Mouse (Mus musculus) embryonic facial prominence, embryonic 15.5 days (tissue): ENCODE results near the gene Usf1. TPM values are rescaled to one million over a fixed set of nuclear protein-coding genes. Genes with fewer than 3 reads are reported as not detected.

ENCODE experiments used
- ATAC-seq: fragments of 200-750 bp; cut with Nextera tagmentation; 2 replicates; pipeline ENCODE4 v1.8.0; 2017; ENCODE audit warnings: low read depth, moderate TSS enrichment; ENCODE audit not compliant: insufficient number of reproducible peaks, low FRiP score, low TSS enrichment
- H3K27ac ChIP-seq: fragments of 300-500 bp; sonication (generic); replicated peaks from 2 replicates; pipeline ENCODE4 v1.5.1; 2015; ENCODE audit warnings: mild to moderate bottlenecking, inconsistent platforms
- H3K27me3 ChIP-seq: fragments of 300-500 bp; sonication (generic); 2 replicates; pipeline ENCODE4 v1.6.1; 2015; ENCODE audit warnings: inconsistent platforms
- H3K36me3 ChIP-seq: fragments of 300-500 bp; sonication (generic); 2 replicates; pipeline ENCODE4 v1.6.1; 2015; ENCODE audit warnings: mild to moderate bottlenecking, inconsistent platforms
- H3K4me1 ChIP-seq: fragments of 300-500 bp; sonication (generic); 2 replicates; pipeline ENCODE4 v1.6.1; 2015; ENCODE audit warnings: inconsistent platforms
- H3K4me2 ChIP-seq: fragments of 300-500 bp; sonication (generic); replicated peaks from 2 replicates; pipeline ENCODE4 v1.6.1; 2015; ENCODE audit warnings: mild to moderate bottlenecking, inconsistent platforms
- H3K4me3 ChIP-seq: fragments of 300-500 bp; sonication (generic); replicated peaks from 2 replicates; pipeline ENCODE4 v1.5.1; 2015; ENCODE audit warnings: mild to moderate bottlenecking, inconsistent platforms
- H3K9ac ChIP-seq: fragments of 300-500 bp; sonication (generic); 2 replicates; pipeline ENCODE4 v1.6.1; 2015; ENCODE audit warnings: inconsistent platforms
- H3K9me3 ChIP-seq: fragments of 300-500 bp; sonication (generic); replicated peaks from 2 replicates; pipeline ENCODE4 v1.6.1; 2016; ENCODE audit warnings: inconsistent platforms
- WGBS: fragments of 180-500 bp; shearing (Covaris S2); methylation state at CpG from one replicate; pipeline ENCODE4 v1.1.7; 2015; 5-methylcytosine and 5-hydroxymethylcytosine counted together
- polyA plus RNA-seq: library from polyadenylated mRNA; unstranded; fragments of >200 nt; fragmentation: Nextera tagmentation; extraction: Ambion mirVana; gene quantifications from 2 replicates; pipeline ENCODE4 v1.2.1, GENCODE M21; 2015

The Usf1 gene
- polyA plus RNA-seq, 1 experiment from 2014 or later = 85.2 TPM

- H3K4me2 ChIP-seq = no peak overlapping the region
- 0 out of 2 replicates have a peak, but pooled peaks cover 9% of the 10 kb centered on the region for H3K27me3 ChIP-seq
- WGBS = 64% methylated on average over 9 of the region's 9 CpGs
- H3K4me1 ChIP-seq = peaks cover 10% of the 10 kb centered on the region
- H3K4me3 ChIP-seq = no peak overlapping the region
- H3K9me3 ChIP-seq = no peaks in the 10 kb centered on the region
- H3K9ac ChIP-seq = no peak overlapping the region
- ATAC-seq = no peak
- H3K36me3 ChIP-seq = no peaks in the 10 kb centered on the region
- H3K27ac ChIP-seq = no peak overlapping the region
Observed at GRCm38 (mm10) chr1:171385171-171385570, 25.9 kb upstream of the Usf1 start.

- H3K9ac ChIP-seq = no peak overlapping the region
- H3K4me3 ChIP-seq = no peak overlapping the region
- H3K27ac ChIP-seq = no peak overlapping the region
- H3K9me3 ChIP-seq = no peaks in the 10 kb centered on the region
- H3K4me2 ChIP-seq = no peak overlapping the region
- WGBS = 24% methylated on average over 6 of the region's 6 CpGs
- no peaks in the 10 kb centered on the region for H3K27me3 ChIP-seq
- peaks cover 7% of the 10 kb centered on the region; the same call in 1 of the 2 replicates for H3K4me1 ChIP-seq
- no peak for ATAC-seq
- H3K36me3 ChIP-seq = no peaks in the 10 kb centered on the region
Observed at GRCm38 (mm10) chr1:171387099-171387498, 24.0 kb upstream of the Usf1 start.

GRCm38 (mm10) chr1:171388376-171389102 lies 22.6 kb upstream of the Usf1 start, which contains the start of gene Arhgap30:
Arhgap30 (plus strand) TSS chr1:171388954.
- Histone ChIP-seq H3K4me2 (no peak within 1 kb of the TSS), H3K4me1 (peaks cover 7% of the 10 kb centered on the region; the same call in 1 of the 2 replicates), H3K36me3 (no peaks in the 10 kb centered on the region), H3K9me3 (no peaks in the 10 kb centered on the region), H3K27me3 (no peaks in the 10 kb centered on the region), H3K27ac (no peak within 1 kb of the TSS), H3K4me3 (no peak within 1 kb of the TSS), H3K9ac (no peak within 1 kb of the TSS)
- no peak for ATAC-seq
- 77% methylated on average over 15 of the region's 15 CpGs for WGBS

GRCm38 (mm10) chr1:171390101-171390500 lies 21.0 kb upstream of the Usf1 start:
- Histone ChIP-seq H3K9ac (no peak overlapping the region), H3K4me3 (no peak overlapping the region), H3K4me1 (no peaks in the 10 kb centered on the region), H3K4me2 (no peak overlapping the region), H3K9me3 (no peaks in the 10 kb centered on the region), H3K27me3 (no peaks in the 10 kb centered on the region), H3K36me3 (no peaks in the 10 kb centered on the region), H3K27ac (no peak overlapping the region)
- 60% methylated on average over 4 of the region's 4 CpGs for WGBS
- no peak for ATAC-seq

GRCm38 (mm10) chr1:171401821-171402220 lies 9.3 kb upstream of the Usf1 start:
- Histone ChIP-seq H3K4me2 (no peak overlapping the region), H3K36me3 (no peaks in the 10 kb centered on the region), H3K4me1 (no peaks in the 10 kb centered on the region), H3K9ac (no peak overlapping the region), H3K4me3 (no peak overlapping the region), H3K27ac (no peak overlapping the region), H3K9me3 (no peaks in the 10 kb centered on the region), H3K27me3 (no peaks in the 10 kb centered on the region)
- ATAC-seq = no peak
- WGBS = 66% methylated on average over 4 of the region's 4 CpGs

- Histone ChIP-seq H3K9me3 (no peaks in the 10 kb centered on the region), H3K36me3 (no peaks in the 10 kb centered on the region), H3K27ac (no peak overlapping the region), H3K4me1 (no peaks in the 10 kb centered on the region), H3K4me2 (no peak overlapping the region), H3K27me3 (peaks cover 4% of the 10 kb centered on the region), H3K9ac (no peak overlapping the region), H3K4me3 (no peak overlapping the region)
- ATAC-seq = no peak
- WGBS = 62% methylated on average over 9 of the region's 9 CpGs
Observed at GRCm38 (mm10) chr1:171402991-171403390, 8.1 kb upstream of the Usf1 start.

- no peaks in the 10 kb centered on the region for H3K9me3 ChIP-seq
- no peak overlapping the region for H3K4me3 ChIP-seq
- WGBS = 78% methylated on average over 5 of the region's 5 CpGs
- no peak overlapping the region for H3K27ac ChIP-seq
- no peak overlapping the region for H3K9ac ChIP-seq
- no peak overlapping the region for H3K4me2 ChIP-seq
- no peaks in the 10 kb centered on the region for H3K36me3 ChIP-seq
- H3K27me3 ChIP-seq = peaks cover 18% of the 10 kb centered on the region
- no peaks in the 10 kb centered on the region for H3K4me1 ChIP-seq
- no peak for ATAC-seq
Observed at GRCm38 (mm10) chr1:171407263-171407662, 3.9 kb upstream of the Usf1 start.

GRCm38 (mm10) chr1:171410231-171410630 lies 882 bp upstream of the Usf1 start:
- Histone ChIP-seq H3K27me3 (peaks cover 18% of the 10 kb centered on the region), H3K9me3 (no peaks in the 10 kb centered on the region), H3K4me2 (no peak overlapping the region), H3K36me3 (peaks cover 1% of the 10 kb centered on the region), H3K4me1 (peaks cover 15% of the 10 kb centered on the region), H3K4me3 (no peak overlapping the region; the same call in 1 of the 2 replicates), H3K27ac (no peak overlapping the region), H3K9ac (no peak overlapping the region)
- ATAC-seq = no peak
- WGBS = 82% methylated on average over 1 of the region's 1 CpGs

GRCm38 (mm10) chr1:171411492-171411941 lies 404 bp downstream of the Usf1 start:
- Histone ChIP-seq H3K9ac (peak overlapping the region; percentile 96), H3K4me1 (peaks cover 15% of the 10 kb centered on the region), H3K4me2 (peak overlapping the region; percentile 63), H3K36me3 (peaks cover 14% of the 10 kb centered on the region), H3K4me3 (peak overlapping the region; percentile 95), H3K27ac (peak overlapping the region; percentile 97), H3K27me3 (peaks cover 18% of the 10 kb centered on the region), H3K9me3 (no peaks in the 10 kb centered on the region)
- under 1% methylated on average over 39 of the region's 39 CpGs for WGBS
- peak; percentile 74 for ATAC-seq

- H3K4me2 ChIP-seq = peak overlapping the region; percentile 63
- peak overlapping the region; percentile 97 for H3K27ac ChIP-seq
- H3K4me1 ChIP-seq = peaks cover 15% of the 10 kb centered on the region
- peak overlapping the region; percentile 95 for H3K4me3 ChIP-seq
- H3K9me3 ChIP-seq = no peaks in the 10 kb centered on the region
- ATAC-seq = no peak
- under 1% methylated on average over 20 of the region's 20 CpGs for WGBS
- peak overlapping the region; percentile 96 for H3K9ac ChIP-seq
- H3K36me3 ChIP-seq = peaks cover 19% of the 10 kb centered on the region
- H3K27me3 ChIP-seq = peaks cover 18% of the 10 kb centered on the region
Observed at GRCm38 (mm10) chr1:171412001-171412441, 908 bp downstream of the Usf1 start.

- H3K4me3 ChIP-seq = peak overlapping the region; percentile 95
- peaks cover 15% of the 10 kb centered on the region for H3K4me1 ChIP-seq
- H3K36me3 ChIP-seq = peaks cover 23% of the 10 kb centered on the region
- H3K9me3 ChIP-seq = no peaks in the 10 kb centered on the region
- peaks cover 18% of the 10 kb centered on the region for H3K27me3 ChIP-seq
- peak overlapping the region; percentile 96 for H3K9ac ChIP-seq
- 34% methylated on average over 3 of the region's 3 CpGs for WGBS
- no peak for ATAC-seq
- peak overlapping the region; percentile 63 for H3K4me2 ChIP-seq
- peak overlapping the region; percentile 97 for H3K27ac ChIP-seq
Observed at GRCm38 (mm10) chr1:171412446-171412845, 1.3 kb downstream of the Usf1 start.
